Mouse (Mus musculus) heart, adult 2 months (tissue): ENCODE results near the gene Iqsec3.

Experiments used
- CTCF ChIP-seq: fragments of 200-600 bp; IDR thresholded peaks from 2 replicates; pipeline ENCODE4 v1.8.1; 2022; ENCODE audit warnings: antibody characterized with exemption, mild to moderate bottlenecking, moderate library complexity
- EP300 ChIP-seq: fragments of 200-500 bp; IDR thresholded peaks from 2 replicates; pipeline ENCODE4 v1.6.1; 2011; ENCODE audit warnings: low read depth, low read length, control low read depth; ENCODE audit not compliant: insufficient read depth
- POLR2A ChIP-seq: fragments of 200-500 bp; IDR thresholded peaks from 2 replicates; pipeline ENCODE4 v1.6.1; 2011; ENCODE audit warnings: mild to moderate bottlenecking, low read depth, low read length, control low read depth; ENCODE audit not compliant: insufficient read depth

DNA sequence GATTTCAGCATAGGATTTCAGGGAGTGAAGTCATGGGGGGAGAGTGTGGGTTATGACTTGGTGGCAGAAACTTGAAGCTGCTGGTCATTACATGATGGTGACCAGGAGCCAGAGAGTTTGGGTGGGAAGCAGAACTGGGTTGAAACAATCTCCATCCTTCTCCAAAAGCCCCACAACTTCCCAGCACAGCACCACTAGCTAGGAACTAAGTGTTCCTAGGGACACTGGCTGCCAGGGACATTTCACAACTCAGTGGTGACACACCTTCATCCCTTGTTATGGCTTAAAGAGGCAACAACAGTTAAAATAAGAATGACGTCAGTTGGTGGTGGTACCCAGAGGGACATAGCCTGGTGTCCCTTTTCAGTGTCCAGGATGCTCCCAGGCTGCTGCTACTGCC is 117.4 kb downstream of the Iqsec3 start:
- TF ChIP-seq POLR2A: no peak
- TF ChIP-seq CTCF: no peak
- 0 out of 2 replicates have a peak, but pooled peaks have one; percentile 23 for TF ChIP-seq EP300
